Mouse (Mus musculus) heart, embryonic 13.5 days (tissue): Measurements from ENCODE around the gene Rec8. TPM values are rescaled to one million over a fixed set of nuclear protein-coding genes. Genes with fewer than 3 reads are reported as not detected.
A peak's percentile ranks its signal among the peaks of the same experiment; 100 is the strongest.

ENCODE experiments used
- ATAC-seq: fragments of 200-750 bp; cut with Nextera tagmentation; 2 replicates; pipeline ENCODE4 v1.8.0; 2017; ENCODE audit warnings: moderate TSS enrichment; ENCODE audit not compliant: insufficient number of reproducible peaks, low FRiP score, low TSS enrichment; ENCODE audit errors: extremely low read depth
- H3K27ac ChIP-seq: fragments of 300-500 bp; sonication (generic); replicated peaks from 2 replicates; pipeline ENCODE4 v1.5.1; 2015; ENCODE audit warnings: moderate library complexity, mild to moderate bottlenecking, inconsistent platforms
- H3K27me3 ChIP-seq: fragments of 300-500 bp; sonication (generic); replicated peaks from 2 replicates; pipeline ENCODE4 v1.6.1; 2015; ENCODE audit warnings: mild to moderate bottlenecking, inconsistent platforms
- H3K36me3 ChIP-seq: fragments of 300-500 bp; sonication (generic); 2 replicates; pipeline ENCODE4 v1.6.1; 2015; ENCODE audit warnings: mild to moderate bottlenecking, inconsistent platforms
- H3K4me1 ChIP-seq: fragments of 300-500 bp; sonication (generic); 2 replicates; pipeline ENCODE4 v1.6.1; 2015; ENCODE audit warnings: inconsistent platforms
- H3K4me2 ChIP-seq: fragments of 300-500 bp; sonication (generic); 2 replicates; pipeline ENCODE4 v1.6.1; 2015; ENCODE audit warnings: inconsistent platforms, mild to moderate bottlenecking, moderate library complexity
- H3K4me3 ChIP-seq: fragments of 300-500 bp; sonication (generic); 2 replicates; pipeline ENCODE4 v1.5.1; 2015; ENCODE audit warnings: moderate library complexity, mild to moderate bottlenecking, inconsistent platforms
- H3K9ac ChIP-seq: fragments of 300-500 bp; sonication (generic); 2 replicates; pipeline ENCODE4 v1.6.1; 2015; ENCODE audit warnings: inconsistent platforms, mild to moderate bottlenecking, moderate library complexity
- H3K9me3 ChIP-seq: fragments of 300-500 bp; sonication (generic); 2 replicates; pipeline ENCODE4 v1.6.1; 2016; ENCODE audit warnings: inconsistent platforms
- WGBS: fragments of 180-500 bp; shearing (Covaris S2); methylation state at CpG from one replicate; pipeline ENCODE4 v1.1.7; 2015; ENCODE audit warnings: mixed read lengths; 5-methylcytosine and 5-hydroxymethylcytosine counted together
- polyA plus RNA-seq: library from polyadenylated mRNA; unstranded; fragments of >200 nt; fragmentation: Nextera tagmentation; extraction: Ambion mirVana; gene quantifications from 2 replicates; pipeline ENCODE4 v1.2.1, GENCODE M21; 2015

Rec8 gene
- polyA plus RNA-seq, 1 experiment from 2014 or later, result 15.1 TPM

DNA sequence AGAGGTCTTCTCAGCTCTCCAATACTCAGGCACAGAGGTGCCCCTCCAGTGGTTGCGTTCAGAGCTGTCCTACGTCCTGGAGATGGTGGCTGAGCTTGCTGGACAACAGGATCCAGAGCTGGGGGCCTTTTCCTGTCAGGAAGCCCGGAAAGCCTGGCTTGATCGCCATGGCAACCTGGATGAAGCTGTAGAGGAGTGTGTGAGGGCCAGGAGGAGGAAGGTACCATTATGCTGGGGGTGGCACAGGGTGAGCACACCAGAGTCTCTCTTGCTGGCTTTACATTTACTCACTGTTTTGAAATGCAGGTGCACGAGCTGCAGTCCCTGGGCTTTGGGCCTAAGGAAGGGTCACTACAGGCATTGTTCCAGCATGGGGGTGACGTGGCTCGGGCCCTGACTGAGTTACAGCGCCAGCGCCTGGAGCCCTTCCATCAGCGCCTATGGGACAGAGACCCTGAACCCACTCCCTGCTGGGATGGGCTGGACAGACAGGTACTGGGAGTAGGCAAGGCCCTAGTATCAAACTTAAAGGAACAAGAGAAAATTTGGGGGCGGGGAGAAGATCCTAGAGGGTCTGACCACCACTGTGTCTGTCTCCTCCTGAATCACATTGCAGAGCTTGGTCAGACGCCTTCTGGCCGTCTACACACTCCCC lies 21.7 kb upstream of the Rec8 start:
- no peak overlapping the region for H3K4me3 ChIP-seq
- H3K27ac ChIP-seq, result no peak overlapping the region
- WGBS, result 81% methylated on average over 13 of the region's 13 CpGs
- H3K9ac ChIP-seq, result no peak overlapping the region
- H3K4me2 ChIP-seq, result no peak overlapping the region
- ATAC-seq, result no peak
- no peaks in the 10 kb centered on the region for H3K9me3 ChIP-seq
- H3K4me1 ChIP-seq, result peaks cover 24% of the 10 kb centered on the region
- no peaks in the 10 kb centered on the region for H3K27me3 ChIP-seq
- H3K36me3 ChIP-seq, result peaks cover 76% of the 10 kb centered on the region

DNA sequence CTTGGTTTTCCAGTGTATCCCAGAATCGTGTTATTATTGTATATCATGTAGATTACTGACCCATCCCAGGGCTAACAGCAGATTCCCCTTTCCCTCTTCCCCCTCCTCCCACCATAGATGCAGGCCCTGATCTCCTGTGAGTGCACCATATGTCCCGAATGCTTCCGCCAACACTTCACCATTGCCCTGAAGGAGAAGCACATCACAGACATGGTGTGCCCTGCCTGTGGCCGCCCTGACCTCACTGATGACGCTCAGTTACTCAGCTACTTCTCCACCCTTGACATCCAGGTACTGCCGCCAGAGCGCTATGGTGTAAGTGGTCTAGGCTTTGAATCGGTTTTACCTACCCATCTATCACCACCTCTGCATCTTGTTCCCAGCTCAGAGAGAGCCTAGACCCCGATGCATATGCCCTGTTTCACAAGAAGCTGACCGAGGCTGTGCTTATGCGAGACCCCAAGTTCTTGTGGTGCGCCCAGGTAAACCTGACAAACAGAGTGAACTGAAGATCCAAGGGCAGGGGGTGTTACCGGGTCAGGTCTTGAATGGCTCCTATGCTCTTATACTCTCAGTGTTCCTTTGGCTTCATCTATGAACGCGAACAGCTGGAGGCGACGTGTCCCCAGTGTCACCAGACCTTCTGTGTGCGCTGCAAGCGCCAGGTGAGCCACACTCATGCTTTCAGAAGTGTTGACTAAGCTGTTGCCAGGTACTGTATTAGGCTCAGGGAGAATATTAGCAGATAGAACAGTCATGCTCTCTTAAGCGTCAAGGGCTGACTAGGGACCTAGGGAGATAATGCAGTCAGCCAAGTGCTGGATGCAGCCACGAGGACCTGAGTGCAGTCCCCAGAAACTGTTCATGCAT lies 19.1 kb upstream of the Rec8 start:
- Histone ChIP-seq H3K36me3 (peaks cover 98% of the 10 kb centered on the region), H3K27me3 (no peaks in the 10 kb centered on the region), H3K4me3 (no peak overlapping the region), H3K4me2 (no peak overlapping the region), H3K9me3 (no peaks in the 10 kb centered on the region), H3K4me1 (peaks cover 11% of the 10 kb centered on the region; the same call in 1 of the 2 replicates), H3K27ac (no peak overlapping the region), H3K9ac (no peak overlapping the region)
- 91% methylated on average over 21 of the region's 21 CpGs for whole genome bisulfite sequencing
- ATAC-seq, result no peak

DNA sequence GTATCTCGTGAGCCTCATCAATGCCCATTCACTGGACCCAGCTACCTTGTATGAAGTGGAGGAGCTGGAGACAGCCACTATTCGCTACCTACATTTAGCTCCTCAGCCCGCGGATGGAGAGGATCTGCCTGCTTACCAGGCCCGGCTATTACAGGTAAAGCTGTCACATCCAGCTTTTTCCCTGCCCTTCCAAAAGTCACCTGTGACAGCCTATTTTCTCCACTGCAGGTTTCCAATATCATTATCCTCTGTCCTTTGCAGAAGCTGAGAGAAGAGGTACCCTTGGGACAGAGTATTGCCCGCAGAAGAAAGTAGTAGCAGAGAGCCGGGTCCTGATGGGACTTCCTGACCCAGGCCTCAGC lies 14.6 kb upstream of the Rec8 start, which contains the start of gene Irf9:
TSS of gene Irf9 (plus strand) at position 301 of the 362 bp plus-strand sequence.
- Histone ChIP-seq H3K4me3 (peak within 1 kb of the TSS; percentile 54), H3K4me2 (peak within 1 kb of the TSS; percentile 72), H3K4me1 (peaks cover 17% of the 10 kb centered on the region), H3K9me3 (no peaks in the 10 kb centered on the region), H3K27ac (peak within 1 kb of the TSS; percentile 84), H3K9ac (peak within 1 kb of the TSS; percentile 81), H3K36me3 (peaks cover 88% of the 10 kb centered on the region), H3K27me3 (no peaks in the 10 kb centered on the region)
- WGBS, result 79% methylated on average over 7 of the region's 7 CpGs
- ATAC-seq, result no peak

DNA sequence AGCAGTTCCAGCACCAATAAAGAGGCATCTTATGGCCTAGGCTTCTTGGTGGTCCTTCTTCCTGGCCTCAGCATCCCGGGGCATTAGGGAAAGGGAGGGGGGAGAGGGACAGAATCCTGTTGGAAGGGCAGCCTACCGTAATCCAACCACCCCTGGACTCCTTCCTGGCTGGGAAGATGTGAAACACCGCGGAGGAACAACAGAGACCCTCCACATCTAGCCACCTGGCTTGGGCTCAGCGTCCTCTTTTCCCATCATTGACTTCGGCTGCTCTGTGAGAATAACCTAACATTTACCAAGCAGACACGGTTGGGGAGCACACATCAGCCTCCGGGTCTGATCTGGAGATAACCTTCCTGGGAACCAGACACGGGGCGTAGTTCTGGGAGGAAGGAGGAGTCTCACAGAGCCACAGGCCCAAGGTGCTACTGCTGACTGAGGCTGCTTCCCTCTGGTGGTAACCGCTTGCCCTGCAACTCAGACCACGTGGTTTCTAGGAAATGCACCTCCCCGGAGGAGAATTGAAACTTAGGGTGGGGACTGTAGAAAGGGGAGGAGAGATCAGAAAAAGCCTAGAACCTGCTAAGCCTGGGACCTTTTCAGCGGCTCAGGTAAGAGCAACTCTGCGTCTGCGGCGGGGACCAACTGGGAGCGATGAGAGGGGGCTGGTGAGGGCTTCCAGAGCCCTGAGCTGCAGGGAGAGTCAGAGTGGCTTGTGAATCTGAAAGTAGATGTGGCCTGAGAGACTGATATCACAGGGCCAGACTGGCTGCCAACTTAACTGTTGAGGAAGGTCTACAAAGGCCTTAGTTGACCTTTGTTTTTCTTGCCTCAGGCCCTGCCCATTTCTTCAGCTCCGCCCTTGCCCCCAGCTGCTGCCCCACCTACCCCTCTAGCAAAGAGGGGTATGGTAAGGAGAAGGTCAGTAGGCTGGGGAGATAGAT lies 13.9 kb upstream of the Rec8 start:
- Histone ChIP-seq H3K27me3 (no peaks in the 10 kb centered on the region), H3K9ac (peak overlapping the region; percentile 81), H3K4me2 (peak overlapping the region; percentile 72), H3K27ac (peak overlapping the region; percentile 84), H3K4me3 (peak overlapping the region; percentile 54), H3K4me1 (peaks cover 17% of the 10 kb centered on the region), H3K9me3 (no peaks in the 10 kb centered on the region), H3K36me3 (peaks cover 88% of the 10 kb centered on the region)
- peak; percentile 78 for ATAC-seq
- 14% methylated on average over 19 of the region's 19 CpGs for WGBS

DNA sequence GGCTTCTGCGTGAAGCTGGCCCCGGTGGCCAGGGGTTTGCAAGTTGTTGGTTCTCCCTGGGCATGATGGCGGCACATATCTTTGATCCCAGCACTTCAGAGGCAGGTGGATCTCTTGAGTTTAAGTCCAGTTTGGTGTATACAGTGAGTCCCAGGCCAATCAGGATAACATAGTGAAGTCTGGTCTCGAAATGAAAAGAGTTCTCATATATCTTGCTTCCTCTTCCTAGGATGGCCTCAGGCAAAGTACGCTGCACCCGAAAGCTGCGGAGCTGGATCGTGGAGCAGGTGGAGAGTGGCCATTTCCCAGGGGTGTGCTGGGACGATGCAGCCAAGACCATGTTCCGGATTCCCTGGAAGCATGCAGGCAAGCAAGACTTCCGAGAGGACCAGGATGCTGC lies 13.0 kb upstream of the Rec8 start:
- Histone ChIP-seq H3K4me3 (peak overlapping the region; percentile 54), H3K9ac (0 out of 2 replicates have a peak overlapping the region, but pooled peaks have one; percentile 21), H3K4me1 (peaks cover 17% of the 10 kb centered on the region), H3K36me3 (peaks cover 88% of the 10 kb centered on the region), H3K9me3 (no peaks in the 10 kb centered on the region), H3K27me3 (no peaks in the 10 kb centered on the region), H3K4me2 (peak overlapping the region; percentile 72), H3K27ac (0 out of 2 replicates have a peak overlapping the region, but pooled peaks have one; percentile 84)
- no peak for ATAC-seq
- 93% methylated on average over 11 of the region's 11 CpGs for WGBS

DNA sequence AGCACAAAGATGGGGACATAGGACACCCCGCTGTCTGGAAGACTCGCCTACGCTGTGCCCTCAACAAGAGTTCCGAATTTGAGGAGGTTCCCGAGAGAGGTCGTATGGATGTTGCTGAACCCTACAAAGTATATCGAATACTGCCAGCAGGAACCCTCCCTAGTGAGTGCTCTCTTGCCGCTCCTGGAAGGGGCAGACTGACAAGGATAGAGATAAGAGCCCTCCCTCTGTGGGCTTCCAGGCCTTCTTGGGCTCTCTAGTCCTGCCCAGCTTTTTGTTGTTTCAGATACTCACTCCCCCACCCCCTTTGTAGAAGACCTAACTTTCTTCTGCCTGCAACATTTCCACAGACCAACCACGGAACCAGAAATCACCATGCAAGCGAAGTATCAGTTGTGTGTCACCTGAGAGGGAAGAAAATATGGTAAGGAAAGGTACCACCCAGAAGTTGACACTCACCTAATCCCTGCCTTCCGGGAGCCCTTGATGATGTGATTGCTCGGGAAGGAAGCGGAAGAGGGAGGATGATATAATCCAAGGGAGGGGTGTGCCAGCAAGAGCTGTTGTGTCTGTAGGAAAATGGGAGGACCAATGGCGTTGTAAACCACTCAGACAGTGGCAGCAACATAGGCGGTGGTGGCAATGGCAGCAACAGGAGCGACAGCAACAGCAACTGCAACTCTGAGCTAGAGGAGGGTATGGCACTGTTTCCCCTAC lies 11.9 kb upstream of the Rec8 start:
- no peak overlapping the region for H3K27ac ChIP-seq
- no peak overlapping the region for H3K4me3 ChIP-seq
- no peaks in the 10 kb centered on the region for H3K9me3 ChIP-seq
- H3K9ac ChIP-seq, result 0 out of 2 replicates have a peak overlapping the region, but pooled peaks have one; percentile 37
- H3K27me3 ChIP-seq, result no peaks in the 10 kb centered on the region
- no peak for ATAC-seq
- peaks cover 86% of the 10 kb centered on the region for H3K36me3 ChIP-seq
- WGBS, result 73% methylated on average over 16 of the region's 16 CpGs
- H3K4me2 ChIP-seq, result no peak overlapping the region
- H3K4me1 ChIP-seq, result peaks cover 17% of the 10 kb centered on the region

DNA sequence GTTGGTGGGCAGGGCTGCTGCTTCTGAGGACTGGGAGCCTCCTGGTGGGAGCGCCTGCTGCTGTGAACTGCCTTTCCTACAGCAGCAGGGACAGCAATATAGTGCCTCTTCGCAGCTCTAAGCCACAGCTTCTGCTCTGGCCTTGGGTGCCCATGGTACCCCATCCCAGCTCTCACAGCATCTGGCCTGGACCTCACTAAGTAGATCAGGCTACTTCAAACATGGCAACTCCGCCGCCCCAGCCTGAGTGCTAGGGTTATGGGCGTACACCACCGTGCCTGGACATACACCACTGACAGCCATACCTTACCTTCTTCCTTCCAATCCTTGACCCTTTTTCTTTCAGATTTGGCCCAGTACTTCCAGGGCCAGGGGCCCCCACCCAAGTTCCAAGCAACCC lies 9.5 kb upstream of the Rec8 start:
- ATAC-seq, result no peak
- Histone ChIP-seq H3K4me1 (peaks cover 29% of the 10 kb centered on the region), H3K36me3 (peaks cover 61% of the 10 kb centered on the region), H3K27me3 (no peaks in the 10 kb centered on the region), H3K4me2 (no peak overlapping the region), H3K27ac (no peak overlapping the region), H3K9me3 (no peaks in the 10 kb centered on the region), H3K4me3 (no peak overlapping the region), H3K9ac (no peak overlapping the region)
- 92% methylated on average over 6 of the region's 6 CpGs for WGBS

DNA sequence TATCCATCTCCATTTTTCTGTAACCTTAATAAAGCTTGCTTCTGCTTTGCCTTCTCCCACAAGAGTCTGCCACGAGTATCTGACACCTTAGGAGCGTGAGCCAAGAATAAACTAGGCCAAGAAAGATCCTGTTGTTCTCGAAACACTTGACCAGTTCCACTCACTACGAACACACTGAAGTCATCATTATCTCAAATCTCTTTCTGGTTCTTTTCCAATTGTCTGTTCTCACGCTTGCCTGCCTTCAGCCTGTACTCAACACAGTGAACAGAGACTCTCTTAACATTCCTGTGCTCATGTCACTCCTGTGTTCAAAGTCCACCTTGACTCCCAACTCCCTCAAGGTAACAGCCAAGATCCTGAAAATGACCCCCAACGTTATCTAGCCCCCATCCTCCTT lies 4.5 kb upstream of the Rec8 start:
- Histone ChIP-seq H3K4me2 (no peak overlapping the region), H3K36me3 (peaks cover 23% of the 10 kb centered on the region), H3K27me3 (no peaks in the 10 kb centered on the region), H3K4me3 (no peak overlapping the region), H3K4me1 (peaks cover 30% of the 10 kb centered on the region), H3K27ac (no peak overlapping the region), H3K9me3 (no peaks in the 10 kb centered on the region), H3K9ac (no peak overlapping the region)
- WGBS, result 24% methylated on average over 6 of the region's 6 CpGs
- no peak for ATAC-seq

DNA sequence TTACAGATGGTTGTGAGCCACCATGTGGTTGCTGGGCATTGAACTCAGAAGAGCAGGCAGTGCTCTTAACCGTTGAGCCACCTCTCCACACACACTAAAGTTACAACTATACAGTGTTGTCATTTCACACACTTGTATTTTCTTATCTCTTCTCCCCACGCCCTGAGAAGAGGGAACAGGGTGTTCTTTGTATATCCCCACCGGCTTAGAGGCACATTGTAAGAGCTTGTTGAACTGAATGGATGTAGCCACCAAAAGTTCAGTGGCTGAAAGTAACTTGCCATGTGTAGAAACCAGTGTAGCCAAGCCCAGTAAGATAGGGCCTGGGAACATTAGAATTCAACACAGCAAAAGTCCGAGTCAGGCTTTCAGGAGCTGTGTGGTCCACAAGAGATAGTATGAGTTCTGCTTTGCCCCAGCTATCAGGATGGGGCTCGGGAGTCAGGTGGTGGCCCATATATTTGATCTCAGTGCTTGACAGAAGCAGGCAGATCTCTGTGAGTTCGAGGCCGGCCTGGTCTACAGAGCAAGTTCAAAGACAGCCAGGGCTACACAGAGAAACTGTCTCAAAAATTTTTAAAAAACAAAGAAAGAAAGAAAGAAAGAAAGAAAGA lies 3.2 kb upstream of the Rec8 start:
- Histone ChIP-seq H3K27ac (no peak overlapping the region), H3K4me1 (peaks cover 36% of the 10 kb centered on the region), H3K27me3 (no peaks in the 10 kb centered on the region), H3K9me3 (no peaks in the 10 kb centered on the region), H3K36me3 (peaks cover 10% of the 10 kb centered on the region), H3K4me3 (no peak overlapping the region), H3K4me2 (no peak overlapping the region), H3K9ac (no peak overlapping the region)
- 48% methylated on average over 7 of the region's 7 CpGs for WGBS
- no peak for ATAC-seq

DNA sequence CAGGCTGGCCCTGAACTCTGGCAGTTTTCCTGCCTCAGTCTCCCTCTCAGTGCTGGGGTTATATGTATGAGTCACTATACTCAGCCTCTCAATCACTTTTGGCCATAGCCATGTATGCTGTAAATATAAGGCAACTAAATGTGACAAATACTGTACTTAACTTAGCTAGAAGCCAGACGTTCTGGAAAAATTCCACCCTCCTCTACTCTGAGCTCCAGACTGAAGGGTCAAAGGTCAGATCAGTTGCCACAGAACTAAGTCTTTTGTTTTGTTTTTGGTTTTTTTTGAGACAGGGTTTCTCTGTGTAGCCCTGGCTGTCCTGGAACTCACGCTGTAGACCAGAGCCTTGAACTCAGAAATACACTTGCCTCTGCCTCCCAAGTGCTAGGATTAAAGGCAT lies 2.0 kb upstream of the Rec8 start:
- WGBS, result 59% methylated on average over 2 of the region's 2 CpGs
- Histone ChIP-seq H3K4me1 (peaks cover 36% of the 10 kb centered on the region), H3K4me3 (no peak overlapping the region), H3K9ac (no peak overlapping the region), H3K27ac (no peak overlapping the region), H3K4me2 (no peak overlapping the region), H3K27me3 (no peaks in the 10 kb centered on the region), H3K9me3 (no peaks in the 10 kb centered on the region), H3K36me3 (no peaks in the 10 kb centered on the region)
- no peak for ATAC-seq
